Mouse (Mus musculus) bone marrow macrophage, adult 2 months (primary cell): ENCODE data around the gene Ufm1.

Source experiments
- CTCF ChIP-seq: IDR thresholded peaks from 2 replicates; pipeline ENCODE4 v1.5.1; 2012; ENCODE audit warnings: low read depth, mild to moderate bottlenecking, low read length, moderate library complexity
- POLR2A ChIP-seq: IDR thresholded peaks from 2 replicates; pipeline ENCODE4 v1.6.1; 2012; ENCODE audit warnings: mild to moderate bottlenecking, low read depth, low read length, borderline replicate concordance

- no peak for TF ChIP-seq CTCF
- no peak for TF ChIP-seq POLR2A
Measured at GRCm38 (mm10) chr3:53844786-53845185, 18.8 kb downstream of the Ufm1 start, which contains the start of gene Gm10985.
